Mouse (Mus musculus) skeletal muscle tissue, postnatal 0 days (tissue): ENCODE data around the gene Kif3b. TPM values are rescaled to one million over a fixed set of nuclear protein-coding genes. Genes with fewer than 3 reads are reported as not detected.

Source experiments
- polyA plus RNA-seq: library from polyadenylated mRNA; unstranded; fragments of >200 nt; fragmentation: Nextera tagmentation; extraction: Ambion mirVana; gene quantifications from 2 replicates; pipeline ENCODE4 v1.2.1, GENCODE M21; 2015

Kif3b gene
- 1.9 and 2.0 TPM in 2 replicates for polyA plus RNA-seq

DNA sequence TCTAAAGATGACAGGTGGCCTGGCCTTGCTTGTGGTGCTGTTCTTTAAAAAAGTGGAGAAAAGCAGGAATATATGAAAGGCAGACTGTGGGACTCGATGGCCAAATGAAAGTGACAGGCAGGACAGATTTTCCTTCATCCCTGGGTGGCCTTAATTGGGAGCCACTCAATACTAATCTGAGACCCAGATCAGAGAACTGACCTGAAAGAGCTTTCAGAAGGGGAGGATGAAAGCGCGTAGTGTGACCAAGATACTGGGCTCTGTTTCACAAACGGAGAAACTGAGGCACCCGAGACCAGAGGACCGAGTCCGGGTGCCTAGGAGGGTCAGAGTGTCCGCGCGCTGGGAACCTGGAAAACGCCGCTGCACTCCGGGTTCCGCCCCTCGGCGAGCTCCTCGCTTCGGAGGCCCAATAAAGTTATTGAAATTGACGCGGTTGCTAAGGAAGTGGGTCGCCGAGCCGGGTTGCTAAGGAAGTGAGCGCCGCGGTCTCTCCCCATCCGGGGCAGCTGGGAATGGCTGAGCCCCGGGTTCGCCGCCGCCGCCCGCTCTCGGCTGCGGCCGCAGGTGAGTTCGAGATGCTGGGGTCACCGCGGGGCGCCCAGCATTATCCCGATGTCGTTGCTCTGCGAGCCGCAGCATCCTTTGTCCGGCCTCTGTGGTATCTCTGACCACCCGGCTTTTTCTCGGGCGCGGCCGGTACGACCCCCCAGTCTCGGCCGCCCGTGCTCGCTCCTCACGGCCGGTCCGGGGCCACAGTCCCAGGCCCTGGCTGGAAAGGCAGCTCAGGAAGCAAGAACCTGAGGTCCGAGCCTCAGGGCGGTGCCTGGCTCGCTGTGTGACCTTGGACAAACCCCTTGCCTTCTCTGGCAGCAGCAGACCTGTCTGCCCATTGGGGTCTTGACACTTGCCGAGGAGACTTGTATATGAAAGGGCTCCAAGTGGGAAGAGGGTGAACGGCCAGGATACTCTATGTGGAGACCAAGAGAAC, at the start of gene Kif3b:
Kif3b (plus strand) TSS at position 476 of the 991 bp plus-strand sequence.

DNA sequence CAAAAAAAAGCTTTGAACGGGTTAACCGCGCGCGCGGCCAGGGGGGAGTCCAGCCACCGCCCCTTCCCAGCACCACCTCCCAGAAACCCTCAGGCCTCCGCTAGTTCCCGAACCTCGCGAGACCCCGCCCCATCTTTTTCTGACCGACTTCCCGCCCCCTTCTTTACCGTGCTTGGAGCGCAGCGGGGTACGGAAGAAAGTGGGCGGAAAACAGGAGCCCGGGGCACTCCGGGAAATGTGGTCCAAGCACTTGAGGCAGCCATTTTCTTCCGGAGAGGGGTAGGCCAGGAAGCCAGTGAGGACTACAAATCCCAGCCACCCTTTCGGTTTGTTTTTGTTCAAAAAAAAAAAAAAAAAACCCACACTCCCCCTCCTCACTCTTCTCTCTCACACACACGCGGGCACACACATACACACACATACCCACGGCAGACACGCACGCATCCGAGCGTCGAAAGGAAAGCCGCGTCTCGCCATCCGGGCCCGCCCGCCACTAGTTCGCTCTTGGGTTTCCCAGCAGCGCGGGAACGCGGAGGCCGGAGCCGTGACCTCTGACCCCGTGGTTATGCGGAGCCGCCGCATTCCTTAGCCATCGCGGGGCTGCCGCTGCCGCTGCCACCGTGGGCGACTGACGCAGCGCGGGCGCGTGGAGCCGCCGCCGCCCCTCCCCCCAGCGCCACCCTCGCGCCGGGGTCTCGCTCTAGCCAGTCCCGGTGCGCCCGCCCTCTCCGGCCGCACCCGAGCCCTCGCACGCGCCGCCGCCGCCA, 54.4 kb downstream of the Kif3b start, which contains the start of gene Asxl1:
Asxl1 (plus strand) TSS at position 376 of the 767 bp plus-strand sequence.

Other genes starting within 250 kb of the Kif3b start
- gene Ccm2l, start 225.5 kb upstream of the Kif3b start, polyA plus RNA-seq: 1.8 and 2.5 TPM in 2 replicates
- gene Hck, start 182.9 kb upstream of the Kif3b start, polyA plus RNA-seq: 3.5 and 3.9 TPM in 2 replicates
- 40.4 and 41.6 TPM in 2 replicates for gene Tm9sf4, start 130.1 kb upstream of the Kif3b start, polyA plus RNA-seq
- 3.2 and 3.3 TPM in 2 replicates for gene Tspyl3, start 66.0 kb upstream of the Kif3b start, polyA plus RNA-seq
- 3.9 and 4.0 TPM in 2 replicates for gene Plagl2, start 50.0 kb upstream of the Kif3b start, polyA plus RNA-seq
- gene Pofut1, start 49.9 kb upstream of the Kif3b start, polyA plus RNA-seq: 3.9 and 4.4 TPM in 2 replicates
- 8.2 TPM in 2 replicates for gene Asxl1, start 54.4 kb downstream of the Kif3b start, polyA plus RNA-seq
- gene 4930404H24Rik, start 201.4 kb downstream of the Kif3b start, polyA plus RNA-seq: not detected in 2 replicates
- gene Nol4l, start 238.6 kb downstream of the Kif3b start, polyA plus RNA-seq: 2.1 and 2.4 TPM in 2 replicates